Mouse (Mus musculus): ENCODE results near the gene Ralgps1. TPM values are rescaled to one million over a fixed set of nuclear protein-coding genes. Genes with fewer than 3 reads are reported as not detected.

The Ralgps1 gene
- polyA plus RNA-seq, 1 experiment from 2014 or later: 32.0 TPM

DNA sequence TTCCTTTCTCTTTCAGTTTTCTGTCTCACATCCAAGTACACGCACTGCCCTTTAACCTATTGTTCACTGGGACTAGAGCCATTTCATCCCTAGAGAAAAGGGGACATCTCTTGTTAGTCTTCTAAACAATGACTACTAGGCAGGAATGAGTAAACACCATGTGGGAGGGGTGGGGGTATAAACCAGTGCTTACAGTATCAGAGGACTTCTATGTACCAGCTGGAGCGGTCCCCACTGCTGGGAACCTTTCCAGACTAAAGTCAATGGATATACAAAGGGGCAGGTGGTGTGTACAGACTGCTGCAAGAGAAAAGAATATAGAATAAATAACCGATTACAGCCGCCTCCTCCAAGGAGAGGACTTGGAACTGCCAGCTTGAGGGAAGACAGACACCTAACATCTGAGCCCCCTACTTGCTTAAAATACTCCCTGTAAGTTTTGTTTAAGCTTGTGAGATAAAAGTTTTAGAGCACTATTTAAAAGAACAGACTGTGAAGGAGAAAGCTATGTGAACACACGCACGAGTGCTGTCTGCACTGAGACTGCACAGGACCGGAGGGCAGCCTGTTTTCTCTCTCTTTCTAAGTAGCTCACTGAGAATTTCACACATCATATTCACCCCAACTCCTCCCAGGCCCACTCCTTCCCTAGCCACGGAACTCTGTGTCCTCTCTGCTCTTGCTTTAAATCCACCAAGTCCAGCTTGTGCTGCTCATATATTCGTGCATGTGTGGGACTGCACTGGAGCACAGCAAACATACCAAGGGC, 5.4 kb downstream of the Ralgps1 start:
- WGBS: 38% methylated on average over 9 of the region's 9 CpGs
- peak; percentile 73 for ATAC-seq
- H3K27ac ChIP-seq (ENCODE audit: low read depth, low read length): no peak overlapping the region
- no peaks in the 10 kb centered on the region for H3K27me3 ChIP-seq (replicated peaks; ENCODE audit: control insufficient read depth, insufficient read depth, low read length)
- peaks cover 20% of the 10 kb centered on the region for H3K4me1 ChIP-seq (ENCODE audit: control insufficient read depth, insufficient read depth, low read depth, low read length)
- no peak overlapping the region for H3K4me2 ChIP-seq (ENCODE audit: low read length)
- H3K9ac ChIP-seq (ENCODE audit: low read depth, low read length): no peak overlapping the region
- no peak overlapping the region for H3K4me3 ChIP-seq (ENCODE audit: low read length)
- H3K36me3 ChIP-seq (ENCODE audit: control insufficient read depth, insufficient read depth, low read length): no peaks in the 10 kb centered on the region
- H3K9me3 ChIP-seq (ENCODE audit: control insufficient read depth, low read length): no peaks in the 10 kb centered on the region

DNA sequence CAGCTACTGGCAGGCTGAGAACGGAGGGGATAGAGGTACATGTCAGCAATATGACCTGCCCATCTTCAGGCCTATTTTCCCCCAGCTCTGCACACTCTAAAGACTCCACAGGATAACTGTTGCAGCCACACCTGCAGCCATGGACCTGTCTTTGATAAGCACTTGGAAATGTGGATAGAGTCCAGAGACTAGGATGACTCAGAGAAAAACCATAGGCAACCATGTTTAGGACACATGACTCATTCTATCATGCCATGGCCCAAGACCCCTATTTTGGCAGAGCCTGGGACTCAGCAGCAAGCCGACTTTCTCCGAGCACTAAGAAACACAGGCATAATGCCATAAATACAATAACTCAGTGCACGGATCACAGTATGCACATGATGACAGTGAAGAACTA, 6.6 kb downstream of the Ralgps1 start:
- H3K9me3 ChIP-seq (ENCODE audit: control insufficient read depth, low read length): no peaks in the 10 kb centered on the region
- no peak overlapping the region for H3K27ac ChIP-seq (ENCODE audit: low read depth, low read length)
- no peaks in the 10 kb centered on the region for H3K36me3 ChIP-seq (ENCODE audit: control insufficient read depth, insufficient read depth, low read length)
- H3K9ac ChIP-seq (ENCODE audit: low read depth, low read length): no peak overlapping the region
- no peak for ATAC-seq
- H3K4me2 ChIP-seq (ENCODE audit: low read length): no peak overlapping the region
- 88% methylated on average over 4 of the region's 4 CpGs for WGBS
- no peak overlapping the region for H3K4me3 ChIP-seq (ENCODE audit: low read length)
- H3K27me3 ChIP-seq (replicated peaks; ENCODE audit: control insufficient read depth, insufficient read depth, low read length): no peaks in the 10 kb centered on the region
- H3K4me1 ChIP-seq (ENCODE audit: control insufficient read depth, insufficient read depth, low read depth, low read length): peaks cover 19% of the 10 kb centered on the region

DNA sequence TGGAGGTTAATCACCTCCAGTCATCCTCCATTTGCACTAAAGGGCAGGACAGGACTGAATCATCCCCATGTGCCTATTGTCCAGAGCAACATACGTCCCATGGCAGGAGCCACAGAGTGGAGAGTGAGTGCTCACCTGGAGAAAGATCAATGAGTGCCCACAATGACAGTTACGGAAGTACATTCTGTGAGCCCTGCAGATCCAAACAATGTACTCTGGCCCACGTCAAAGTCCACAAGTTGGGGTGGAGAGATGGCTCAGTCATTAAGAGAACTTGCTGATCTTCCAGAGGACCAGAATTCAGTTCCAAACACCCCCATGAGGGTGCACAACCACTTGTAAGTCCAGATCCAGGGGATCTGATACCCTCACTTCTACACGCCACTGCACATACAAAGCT, 7.4 kb downstream of the Ralgps1 start:
- Histone ChIP-seq H3K27me3 (replicated peaks; ENCODE audit: control insufficient read depth, insufficient read depth, low read length) (no peaks in the 10 kb centered on the region), H3K9me3 (ENCODE audit: control insufficient read depth, low read length) (no peaks in the 10 kb centered on the region), H3K27ac (ENCODE audit: low read depth, low read length) (no peak overlapping the region), H3K4me1 (ENCODE audit: control insufficient read depth, insufficient read depth, low read depth, low read length) (peaks cover 13% of the 10 kb centered on the region), H3K4me2 (ENCODE audit: low read length) (no peak overlapping the region), H3K4me3 (ENCODE audit: low read length) (no peak overlapping the region), H3K36me3 (ENCODE audit: control insufficient read depth, insufficient read depth, low read length) (no peaks in the 10 kb centered on the region), H3K9ac (ENCODE audit: low read depth, low read length) (no peak overlapping the region)
- 90% methylated on average over 4 of the region's 4 CpGs for whole genome bisulfite sequencing
- no peak for ATAC-seq

DNA sequence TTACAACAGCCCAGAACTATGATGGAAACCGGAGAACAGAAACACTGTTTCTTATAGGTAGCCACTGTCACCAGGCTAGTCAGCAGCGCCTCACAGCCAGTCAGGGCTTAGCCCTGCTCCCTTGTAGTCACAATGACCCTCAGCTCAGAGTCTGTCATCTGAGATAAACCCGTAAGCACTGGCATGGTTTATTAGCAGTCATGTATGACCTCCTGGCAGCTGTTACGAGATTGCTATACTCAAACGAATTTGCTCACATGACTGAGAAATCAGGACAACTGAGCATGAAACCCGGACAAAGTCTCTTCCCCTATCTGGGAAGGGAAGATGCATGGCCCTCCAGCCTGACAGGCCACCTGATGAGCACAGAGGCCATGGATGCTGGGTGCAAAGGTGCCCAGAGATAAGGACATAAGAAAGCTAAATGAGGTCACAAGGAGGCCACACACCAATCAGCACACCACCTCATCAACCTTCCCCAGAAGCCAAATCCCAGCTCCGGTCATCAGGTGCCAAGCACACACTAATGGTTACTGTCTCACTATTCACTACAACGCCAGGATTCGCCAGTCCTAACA, 10.1 kb downstream of the Ralgps1 start:
- no peak overlapping the region for H3K27ac ChIP-seq (ENCODE audit: low read depth, low read length)
- no peaks in the 10 kb centered on the region for H3K36me3 ChIP-seq (ENCODE audit: control insufficient read depth, insufficient read depth, low read length)
- H3K27me3 ChIP-seq (replicated peaks; ENCODE audit: control insufficient read depth, insufficient read depth, low read length): no peaks in the 10 kb centered on the region
- peaks cover 11% of the 10 kb centered on the region for H3K4me1 ChIP-seq (ENCODE audit: control insufficient read depth, insufficient read depth, low read depth, low read length)
- no peaks in the 10 kb centered on the region for H3K9me3 ChIP-seq (ENCODE audit: control insufficient read depth, low read length)
- ATAC-seq: no peak
- no peak overlapping the region for H3K4me3 ChIP-seq (ENCODE audit: low read length)
- WGBS: 70% methylated on average over 9 of the region's 9 CpGs
- H3K9ac ChIP-seq (ENCODE audit: low read depth, low read length): no peak overlapping the region
- H3K4me2 ChIP-seq (ENCODE audit: low read length): no peak overlapping the region

DNA sequence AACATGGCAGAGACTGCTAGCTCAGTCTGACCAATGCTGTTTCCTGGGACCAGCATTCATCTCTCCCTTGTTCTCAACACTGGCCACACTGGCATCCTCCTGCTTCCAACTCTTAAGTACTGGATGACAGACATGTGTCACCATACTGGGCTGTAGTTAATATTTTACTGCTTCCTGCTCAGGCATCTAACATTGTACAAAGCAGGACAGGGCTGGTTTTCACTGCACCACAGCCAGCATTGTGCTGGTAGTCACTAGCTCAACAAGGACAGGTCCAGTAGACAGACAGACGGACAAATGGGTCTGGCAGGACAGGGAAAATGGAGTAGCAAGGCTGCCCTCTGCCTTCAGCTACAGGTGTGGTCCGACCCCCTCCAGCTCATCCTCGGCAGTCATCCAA, 10.7 kb downstream of the Ralgps1 start:
- H3K4me1 ChIP-seq (ENCODE audit: control insufficient read depth, insufficient read depth, low read depth, low read length): peaks cover 9% of the 10 kb centered on the region
- H3K4me2 ChIP-seq (ENCODE audit: low read length): no peak overlapping the region
- no peaks in the 10 kb centered on the region for H3K9me3 ChIP-seq (ENCODE audit: control insufficient read depth, low read length)
- WGBS: 86% methylated on average over 3 of the region's 3 CpGs
- H3K4me3 ChIP-seq (ENCODE audit: low read length): no peak overlapping the region
- no peak for ATAC-seq
- no peak overlapping the region for H3K27ac ChIP-seq (ENCODE audit: low read depth, low read length)
- no peak overlapping the region for H3K9ac ChIP-seq (ENCODE audit: low read depth, low read length)
- H3K27me3 ChIP-seq (replicated peaks; ENCODE audit: control insufficient read depth, insufficient read depth, low read length): no peaks in the 10 kb centered on the region
- no peaks in the 10 kb centered on the region for H3K36me3 ChIP-seq (ENCODE audit: control insufficient read depth, insufficient read depth, low read length)

DNA sequence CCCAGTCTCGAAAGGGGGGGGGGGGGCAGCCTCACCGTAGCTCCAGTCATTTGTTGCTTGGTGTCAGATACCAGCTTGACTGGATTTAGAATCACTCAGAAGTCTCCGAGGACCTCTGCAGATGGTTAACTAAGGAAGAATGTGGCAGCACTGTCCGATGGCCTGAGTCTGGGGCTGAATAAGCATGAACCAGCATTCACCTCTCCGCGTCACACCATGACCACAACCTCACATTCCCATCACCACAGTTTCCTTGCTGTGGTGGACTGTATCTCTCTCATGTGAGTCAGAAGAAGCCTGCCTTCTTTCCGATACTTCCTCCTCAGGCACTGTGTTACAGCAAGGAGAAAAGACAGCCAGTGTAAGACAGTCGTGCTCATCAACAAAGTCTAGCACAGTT, 12.1 kb downstream of the Ralgps1 start:
- Histone ChIP-seq H3K36me3 (ENCODE audit: control insufficient read depth, insufficient read depth, low read length) (no peaks in the 10 kb centered on the region), H3K27me3 (replicated peaks; ENCODE audit: control insufficient read depth, insufficient read depth, low read length) (no peaks in the 10 kb centered on the region), H3K4me1 (ENCODE audit: control insufficient read depth, insufficient read depth, low read depth, low read length) (peaks cover 10% of the 10 kb centered on the region; the same call in 1 of the 2 replicates), H3K4me2 (ENCODE audit: low read length) (no peak overlapping the region), H3K9me3 (ENCODE audit: control insufficient read depth, low read length) (no peaks in the 10 kb centered on the region), H3K4me3 (ENCODE audit: low read length) (no peak overlapping the region), H3K9ac (ENCODE audit: low read depth, low read length) (no peak overlapping the region), H3K27ac (ENCODE audit: low read depth, low read length) (no peak overlapping the region)
- ATAC-seq: no peak
- WGBS: 90% methylated on average over 8 of the region's 8 CpGs

DNA sequence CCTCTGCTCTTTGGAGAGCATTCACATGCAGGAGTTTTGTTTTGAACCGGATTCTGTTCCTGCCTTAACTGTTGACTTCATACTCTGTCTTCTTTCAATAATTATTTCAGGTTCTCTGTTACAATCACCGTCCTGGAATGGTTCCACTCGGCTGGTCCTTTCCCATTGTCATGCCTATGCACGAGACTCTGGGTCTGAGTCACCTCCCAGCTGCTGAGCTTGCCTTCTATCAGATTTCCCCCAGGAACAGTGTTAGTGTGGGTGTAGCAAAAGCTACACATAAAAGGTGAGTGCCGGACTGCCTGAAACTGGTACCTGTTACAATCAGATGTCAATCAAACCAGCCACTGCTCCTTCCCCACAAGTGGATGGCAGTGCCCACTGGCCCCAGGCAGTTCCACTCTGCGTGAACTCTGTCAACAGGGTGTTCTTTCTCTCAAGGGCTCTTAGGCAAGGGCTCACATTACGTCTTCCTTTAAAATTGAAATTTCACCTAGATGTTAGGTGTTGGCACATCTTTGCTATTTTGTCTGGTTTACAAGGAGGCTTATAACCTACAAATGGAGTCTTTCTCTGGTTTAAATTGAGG, 13.9 kb downstream of the Ralgps1 start:
- Histone ChIP-seq H3K4me3 (ENCODE audit: low read length) (no peak overlapping the region), H3K4me1 (ENCODE audit: control insufficient read depth, insufficient read depth, low read depth, low read length) (peaks cover 10% of the 10 kb centered on the region; the same call in 1 of the 2 replicates), H3K9ac (ENCODE audit: low read depth, low read length) (no peak overlapping the region), H3K27me3 (replicated peaks; ENCODE audit: control insufficient read depth, insufficient read depth, low read length) (no peaks in the 10 kb centered on the region), H3K9me3 (ENCODE audit: control insufficient read depth, low read length) (no peaks in the 10 kb centered on the region), H3K27ac (ENCODE audit: low read depth, low read length) (no peak overlapping the region), H3K36me3 (ENCODE audit: control insufficient read depth, insufficient read depth, low read length) (no peaks in the 10 kb centered on the region), H3K4me2 (ENCODE audit: low read length) (no peak overlapping the region)
- WGBS: 74% methylated on average over 7 of the region's 7 CpGs
- no peak for ATAC-seq

DNA sequence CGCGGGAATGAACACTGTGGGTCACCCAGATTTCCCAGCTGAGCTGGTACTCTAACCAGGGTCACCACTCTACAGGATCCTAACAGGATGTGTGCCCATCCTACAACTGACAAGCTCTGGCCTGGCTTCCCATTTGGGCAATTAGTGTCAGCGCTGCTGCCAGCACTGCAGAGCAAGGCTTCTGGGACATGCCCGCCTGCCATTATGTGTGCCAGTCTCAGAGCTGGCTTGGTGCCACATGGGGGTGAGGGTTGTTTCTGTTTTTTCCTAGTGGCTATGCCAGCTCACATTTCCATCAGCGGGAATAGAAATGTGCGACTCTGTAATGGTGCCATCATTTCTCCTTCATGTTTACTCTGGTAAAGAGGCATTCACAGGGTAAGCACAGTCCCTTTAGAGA, 15.7 kb downstream of the Ralgps1 start:
- H3K4me2 ChIP-seq (ENCODE audit: low read length): no peak overlapping the region
- 57% methylated on average over 6 of the region's 6 CpGs for WGBS
- peaks cover 4% of the 10 kb centered on the region; the same call in 1 of the 2 replicates for H3K4me1 ChIP-seq (ENCODE audit: control insufficient read depth, insufficient read depth, low read depth, low read length)
- H3K27me3 ChIP-seq (replicated peaks; ENCODE audit: control insufficient read depth, insufficient read depth, low read length): no peaks in the 10 kb centered on the region
- H3K36me3 ChIP-seq (ENCODE audit: control insufficient read depth, insufficient read depth, low read length): no peaks in the 10 kb centered on the region
- no peak overlapping the region for H3K27ac ChIP-seq (ENCODE audit: low read depth, low read length)
- H3K4me3 ChIP-seq (ENCODE audit: low read length): no peak overlapping the region
- no peaks in the 10 kb centered on the region for H3K9me3 ChIP-seq (ENCODE audit: control insufficient read depth, low read length)
- ATAC-seq: peak; percentile 75
- no peak overlapping the region for H3K9ac ChIP-seq (ENCODE audit: low read depth, low read length)

DNA sequence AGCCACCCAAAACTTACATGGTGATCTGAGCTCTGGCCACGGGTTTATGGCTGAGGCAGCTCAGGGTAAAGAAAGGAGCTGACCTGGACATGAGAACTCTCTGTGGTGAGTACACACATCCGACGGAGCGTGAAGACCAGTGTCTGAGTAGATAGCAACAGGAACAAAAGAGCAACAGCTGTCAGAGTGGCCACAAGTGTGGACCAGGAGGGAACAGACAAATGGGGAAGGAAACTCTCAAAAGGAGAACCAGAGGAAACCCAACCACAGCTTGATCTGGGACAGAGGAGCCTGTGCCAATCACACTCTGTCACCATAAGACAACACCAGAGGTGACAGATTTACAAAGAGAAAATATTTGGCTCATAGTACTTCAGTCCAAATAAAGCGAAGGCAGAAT, 17.9 kb downstream of the Ralgps1 start:
- Histone ChIP-seq H3K27me3 (replicated peaks; ENCODE audit: control insufficient read depth, insufficient read depth, low read length) (no peaks in the 10 kb centered on the region), H3K9ac (ENCODE audit: low read depth, low read length) (no peak overlapping the region), H3K27ac (ENCODE audit: low read depth, low read length) (no peak overlapping the region), H3K4me1 (ENCODE audit: control insufficient read depth, insufficient read depth, low read depth, low read length) (peaks cover 4% of the 10 kb centered on the region; the same call in 1 of the 2 replicates), H3K36me3 (ENCODE audit: control insufficient read depth, insufficient read depth, low read length) (no peaks in the 10 kb centered on the region), H3K4me2 (ENCODE audit: low read length) (no peak overlapping the region), H3K4me3 (ENCODE audit: low read length) (no peak overlapping the region), H3K9me3 (ENCODE audit: control insufficient read depth, low read length) (no peaks in the 10 kb centered on the region)
- 50% methylated on average over 5 of the region's 5 CpGs for WGBS
- no peak for ATAC-seq
